Mouse (Mus musculus): ENCODE measurements around the gene Nectin2. TPM values are rescaled to one million over a fixed set of nuclear protein-coding genes. Genes with fewer than 3 reads are reported as not detected.

Nectin2 gene
- polyA plus RNA-seq, 1 experiment from 2014 or later: 84.5 TPM

GRCm38 (mm10) chr7:19714836-19715235, 35.4 kb downstream of the Nectin2 start:
- Histone ChIP-seq H3K4me3 (peak overlapping the region; percentile 100), H3K9me3 (no peaks in the 10 kb centered on the region), H3K4me1 (peaks cover 24% of the 10 kb centered on the region), H3K27me3 (no peaks in the 10 kb centered on the region), H3K36me3 (peaks cover 54% of the 10 kb centered on the region), H3K27ac (peak overlapping the region; percentile 62), H3K9ac (peak overlapping the region; percentile 95), H3K4me2 (peak overlapping the region; percentile 87)
- ATAC-seq (ENCODE audit: insufficient number of reproducible peaks, low FRiP score, low TSS enrichment, low read depth): no peak
- under 1% methylated on average over 39 of the region's 39 CpGs for WGBS

GRCm38 (mm10) chr7:19713598-19713997, 36.7 kb downstream of the Nectin2 start:
- Histone ChIP-seq H3K9ac (no peak overlapping the region), H3K36me3 (peaks cover 55% of the 10 kb centered on the region), H3K27me3 (no peaks in the 10 kb centered on the region), H3K9me3 (no peaks in the 10 kb centered on the region), H3K4me3 (no peak overlapping the region), H3K4me1 (peaks cover 24% of the 10 kb centered on the region), H3K27ac (no peak overlapping the region), H3K4me2 (no peak overlapping the region)
- WGBS: 87% methylated on average over 9 of the region's 9 CpGs
- no peak for ATAC-seq (ENCODE audit: insufficient number of reproducible peaks, low FRiP score, low TSS enrichment, low read depth)

- H3K27ac ChIP-seq: no peak overlapping the region
- H3K4me1 ChIP-seq: peaks cover 24% of the 10 kb centered on the region
- ATAC-seq (ENCODE audit: insufficient number of reproducible peaks, low FRiP score, low TSS enrichment, low read depth): no peak
- H3K36me3 ChIP-seq: peaks cover 57% of the 10 kb centered on the region
- 42% methylated on average over 4 of the region's 4 CpGs for WGBS
- H3K9me3 ChIP-seq: no peaks in the 10 kb centered on the region
- no peaks in the 10 kb centered on the region for H3K27me3 ChIP-seq
- no peak overlapping the region for H3K4me2 ChIP-seq
- H3K4me3 ChIP-seq: no peak overlapping the region
- no peak overlapping the region for H3K9ac ChIP-seq
Measured at GRCm38 (mm10) chr7:19713196-19713595, 37.1 kb downstream of the Nectin2 start.

- 74% methylated on average over 4 of the region's 4 CpGs for WGBS
- no peak overlapping the region for H3K27ac ChIP-seq
Measured at GRCm38 (mm10) chr7:19712414-19712813, 37.9 kb downstream of the Nectin2 start.

GRCm38 (mm10) chr7:19710650-19711049, 39.6 kb downstream of the Nectin2 start:
- Histone ChIP-seq H3K36me3 (peaks cover 65% of the 10 kb centered on the region), H3K4me2 (no peak overlapping the region), H3K4me3 (no peak overlapping the region), H3K27me3 (no peaks in the 10 kb centered on the region), H3K27ac (no peak overlapping the region), H3K9me3 (no peaks in the 10 kb centered on the region), H3K9ac (no peak overlapping the region), H3K4me1 (peaks cover 16% of the 10 kb centered on the region)
- WGBS: 89% methylated on average over 10 of the region's 10 CpGs
- no peak for ATAC-seq (ENCODE audit: insufficient number of reproducible peaks, low FRiP score, low TSS enrichment, low read depth)

More at GRCm38 (mm10) chr7:19712414-19712813, 37.9 kb downstream of the Nectin2 start:
- H3K27me3 ChIP-seq: no peaks in the 10 kb centered on the region
- no peak overlapping the region for H3K4me3 ChIP-seq
- H3K36me3 ChIP-seq: peaks cover 61% of the 10 kb centered on the region
- no peaks in the 10 kb centered on the region for H3K9me3 ChIP-seq
- H3K4me2 ChIP-seq: no peak overlapping the region
- H3K9ac ChIP-seq: no peak overlapping the region
- ATAC-seq (ENCODE audit: insufficient number of reproducible peaks, low FRiP score, low TSS enrichment, low read depth): no peak
- peaks cover 24% of the 10 kb centered on the region for H3K4me1 ChIP-seq

GRCm38 (mm10) chr7:19705271-19705670, 45.0 kb downstream of the Nectin2 start:
- Histone ChIP-seq H3K27me3 (no peaks in the 10 kb centered on the region), H3K27ac (no peak overlapping the region), H3K9ac (no peak overlapping the region), H3K4me1 (peaks cover 12% of the 10 kb centered on the region), H3K9me3 (no peaks in the 10 kb centered on the region), H3K4me3 (no peak overlapping the region), H3K4me2 (no peak overlapping the region), H3K36me3 (peaks cover 67% of the 10 kb centered on the region)
- ATAC-seq (ENCODE audit: insufficient number of reproducible peaks, low FRiP score, low TSS enrichment, low read depth): no peak
- 92% methylated on average over 7 of the region's 7 CpGs for WGBS

- ATAC-seq (ENCODE audit: insufficient number of reproducible peaks, low FRiP score, low TSS enrichment, low read depth): no peak
- 91% methylated on average over 4 of the region's 4 CpGs for WGBS
- H3K27ac ChIP-seq: no peak overlapping the region
- H3K4me3 ChIP-seq: no peak overlapping the region
- H3K9me3 ChIP-seq: no peaks in the 10 kb centered on the region
- no peaks in the 10 kb centered on the region for H3K27me3 ChIP-seq
- H3K36me3 ChIP-seq: peaks cover 61% of the 10 kb centered on the region
- H3K4me1 ChIP-seq: peaks cover 15% of the 10 kb centered on the region
- no peak overlapping the region for H3K4me2 ChIP-seq
- H3K9ac ChIP-seq: no peak overlapping the region
Measured at GRCm38 (mm10) chr7:19704475-19704874, 45.8 kb downstream of the Nectin2 start.

GRCm38 (mm10) chr7:19702859-19703555, 47.3 kb downstream of the Nectin2 start:
- no peak for ATAC-seq (ENCODE audit: insufficient number of reproducible peaks, low FRiP score, low TSS enrichment, low read depth)
- H3K9ac ChIP-seq: no peak overlapping the region
- no peaks in the 10 kb centered on the region for H3K27me3 ChIP-seq
- no peaks in the 10 kb centered on the region for H3K9me3 ChIP-seq
- no peak overlapping the region for H3K4me3 ChIP-seq
- 89% methylated on average over 16 of the region's 16 CpGs for WGBS
- H3K27ac ChIP-seq: no peak overlapping the region
- H3K4me1 ChIP-seq: peaks cover 30% of the 10 kb centered on the region
- no peak overlapping the region for H3K4me2 ChIP-seq
- peaks cover 50% of the 10 kb centered on the region for H3K36me3 ChIP-seq

- Histone ChIP-seq H3K4me1 (peaks cover 32% of the 10 kb centered on the region), H3K9me3 (no peaks in the 10 kb centered on the region; the same call in 1 of the 2 replicates), H3K4me2 (no peak overlapping the region), H3K27ac (peak overlapping the region; percentile 73), H3K4me3 (no peak overlapping the region), H3K27me3 (no peaks in the 10 kb centered on the region), H3K9ac (no peak overlapping the region), H3K36me3 (peaks cover 42% of the 10 kb centered on the region)
- WGBS: 35% methylated on average over 22 of the region's 22 CpGs
- ATAC-seq (ENCODE audit: insufficient number of reproducible peaks, low FRiP score, low TSS enrichment, low read depth): 0 out of 2 replicates have a peak, but pooled peaks have one; percentile 31
Measured at GRCm38 (mm10) chr7:19701069-19701761, 49.1 kb downstream of the Nectin2 start.

- ATAC-seq (ENCODE audit: insufficient number of reproducible peaks, low FRiP score, low TSS enrichment, low read depth): no peak
- no peak overlapping the region for H3K9ac ChIP-seq
- H3K36me3 ChIP-seq: peaks cover 42% of the 10 kb centered on the region
- H3K9me3 ChIP-seq: no peaks in the 10 kb centered on the region; the same call in 1 of the 2 replicates
- WGBS: 60% methylated on average over 12 of the region's 12 CpGs
- peaks cover 32% of the 10 kb centered on the region for H3K4me1 ChIP-seq
- peak overlapping the region; percentile 58 for H3K27ac ChIP-seq
- no peak overlapping the region for H3K4me3 ChIP-seq
- H3K27me3 ChIP-seq: no peaks in the 10 kb centered on the region
- no peak overlapping the region for H3K4me2 ChIP-seq
Measured at GRCm38 (mm10) chr7:19700299-19701068, 49.8 kb downstream of the Nectin2 start.

- WGBS: 78% methylated on average over 4 of the region's 4 CpGs
- H3K9ac ChIP-seq: no peak overlapping the region
- peak overlapping the region; percentile 47 for H3K27ac ChIP-seq
- H3K4me1 ChIP-seq: peaks cover 32% of the 10 kb centered on the region
- no peaks in the 10 kb centered on the region; the same call in 1 of the 2 replicates for H3K9me3 ChIP-seq
- H3K4me3 ChIP-seq: no peak overlapping the region
- H3K36me3 ChIP-seq: peaks cover 40% of the 10 kb centered on the region
- H3K27me3 ChIP-seq: no peaks in the 10 kb centered on the region
- no peak overlapping the region for H3K4me2 ChIP-seq
- ATAC-seq (ENCODE audit: insufficient number of reproducible peaks, low FRiP score, low TSS enrichment, low read depth): no peak
Measured at GRCm38 (mm10) chr7:19699827-19700148, 50.5 kb downstream of the Nectin2 start.
